Mouse (Mus musculus) heart, adult 11 months (tissue): ENCODE data around the gene Mis18bp1.
"Not testable (repeated sequence)": the region's sequence is repeated elsewhere in the genome, so short reads cannot be mapped to it uniquely, and the experiment has no call there.

Source experiments
- DNase-seq: peaks from one replicate; pipeline ENCODE4 v3.0.0; 2022

Gene Mis18bp1

GRCm38 (mm10) chr12:65172021-65172951, at the start of gene Mis18bp1:
Gene Mis18bp1, minus strand, starts transcription at chr12:65172604.
- DNase-seq, result peak; percentile 100

- DNase-seq, result no peak
Observed at GRCm38 (mm10) chr12:65216404-65216840, 44.0 kb upstream of the Mis18bp1 start.

- DNase-seq, result no peak
Observed at GRCm38 (mm10) chr12:65206431-65206830, 34.0 kb upstream of the Mis18bp1 start.

- no peak for DNase-seq
Observed at GRCm38 (mm10) chr12:65201812-65202211, 29.4 kb upstream of the Mis18bp1 start.

- no peak for DNase-seq
Observed at GRCm38 (mm10) chr12:65194003-65194530, 21.7 kb upstream of the Mis18bp1 start.

- no peak for DNase-seq
Observed at GRCm38 (mm10) chr12:65189213-65189612, 16.8 kb upstream of the Mis18bp1 start.

- no peak for DNase-seq
Observed at GRCm38 (mm10) chr12:65187365-65187764, 15.0 kb upstream of the Mis18bp1 start.

- DNase-seq, result peak; percentile 87
Observed at GRCm38 (mm10) chr12:65173736-65174135, 1.3 kb upstream of the Mis18bp1 start.

- not testable (repeated sequence) for DNase-seq
Observed at GRCm38 (mm10) chr12:65172959-65173358, 555 bp upstream of the Mis18bp1 start.

- DNase-seq, result not testable (repeated sequence)
Observed at GRCm38 (mm10) chr12:65136121-65136520, 36.3 kb downstream of the Mis18bp1 start.

- no peak for DNase-seq
Observed at GRCm38 (mm10) chr12:65119451-65119850, 53.0 kb downstream of the Mis18bp1 start.

GRCm38 (mm10) chr12:65118968-65119367, 53.4 kb downstream of the Mis18bp1 start:
- DNase-seq, result no peak

- not testable (repeated sequence) for DNase-seq
Observed at GRCm38 (mm10) chr12:65114978-65115377, 57.4 kb downstream of the Mis18bp1 start.

GRCm38 (mm10) chr12:65113925-65114324, 58.5 kb downstream of the Mis18bp1 start:
- DNase-seq, result no peak

- no peak for DNase-seq
Observed at GRCm38 (mm10) chr12:65112811-65113210, 59.6 kb downstream of the Mis18bp1 start.

- DNase-seq, result no peak
Observed at GRCm38 (mm10) chr12:65111503-65111902, 60.9 kb downstream of the Mis18bp1 start.

- no peak for DNase-seq
Observed at GRCm38 (mm10) chr12:65108746-65109145, 63.7 kb downstream of the Mis18bp1 start.
